Mouse (Mus musculus) Patski (cell line): ENCODE data around the gene Dgkq. TPM values are rescaled to one million over a fixed set of nuclear protein-coding genes. Genes with fewer than 3 reads are reported as not detected.

Experiments used
- ATAC-seq: fragments of 100-300 bp; one replicate; pipeline ENCODE4 v1.8.0; 2021
- CTCF ChIA-PET: fragments of 350-600 bp; sonication (Branson Sonifier 250); formaldehyde crosslinking; loops from one replicate; lab custom pipeline; 2022; ENCODE audit warnings: inconsistent platforms; lab: Charles Lee
- POLR2A ChIA-PET: fragments of 350-600 bp; sonication (Branson Sonifier 250); formaldehyde crosslinking; loops from one replicate; lab custom pipeline; 2022; ENCODE audit warnings: antibody characterized with exemption, inconsistent platforms; lab: Charles Lee
- DNase-seq: peaks from one replicate; pipeline ENCODE4 v3.0.0-alpha.2; 2011; ENCODE audit warnings: low read depth, low spot score
- H3K27me3 ChIP-seq: fragments of 371-371 bp; one replicate; pipeline ENCODE4 v1.5.1; 2021
- CTCF ChIP-seq: fragments of 100-300 bp; IDR thresholded peaks from one replicate; pipeline ENCODE4 v1.5.1; 2021
- in situ Hi-C: fragments of 300-500 bp; cut with MboI; formaldehyde crosslinking; loops from 3 replicates; pipeline ENCODE4 v1.11.1; 2018; ENCODE audit warnings: low pct_unique_long_range_greater_than_20kb, mixed read lengths
- polyA plus RNA-seq: library from polyadenylated mRNA; unstranded; gene quantifications from one replicate; pipeline ENCODE4 v1.2.3, GENCODE M21; 2021

The Dgkq gene
- polyA plus RNA-seq, 1 experiment from 2014 or later: 29.8 TPM

DNA sequence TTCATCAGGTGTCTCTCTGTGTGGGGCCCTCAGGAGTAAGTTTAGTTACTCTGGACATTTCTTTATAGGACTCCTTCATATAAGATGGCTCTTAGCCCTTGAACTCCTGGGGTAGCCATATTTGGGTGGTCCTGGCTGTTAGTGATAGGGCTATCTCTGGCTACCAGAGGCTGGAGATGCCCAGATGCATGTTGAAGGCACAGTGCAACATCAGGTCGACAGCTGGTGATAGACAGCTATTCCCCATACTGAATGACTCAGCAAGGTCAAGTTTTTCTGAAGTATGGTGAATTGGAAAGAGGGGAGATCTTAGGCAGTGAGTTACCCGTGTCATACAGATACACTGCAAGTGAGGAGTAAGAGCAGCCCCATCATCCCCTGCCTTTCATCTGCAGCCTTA lies 38.3 kb upstream of the Dgkq start:
- in situ Hi-C loops: no loop called here
- no peak for ATAC-seq
- H3K27me3 ChIP-seq: no peaks in the 10 kb centered on the region
- no peak for DNase-seq
- TF ChIP-seq CTCF: no peak
- ChIA-PET POLR2A (interaction anchor here (1.0 to 1.1 kb wide), 2 partner anchors 8 to 12 kb away, joined by 3 read pairs; no protein-coding TSS in a partner anchor), CTCF (interaction anchor here (1.4 to 3.6 kb wide), 3 partner anchors 10 to 17 kb away, joined by 4 to 18 read pairs (median 4); no protein-coding TSS in a partner anchor)

DNA sequence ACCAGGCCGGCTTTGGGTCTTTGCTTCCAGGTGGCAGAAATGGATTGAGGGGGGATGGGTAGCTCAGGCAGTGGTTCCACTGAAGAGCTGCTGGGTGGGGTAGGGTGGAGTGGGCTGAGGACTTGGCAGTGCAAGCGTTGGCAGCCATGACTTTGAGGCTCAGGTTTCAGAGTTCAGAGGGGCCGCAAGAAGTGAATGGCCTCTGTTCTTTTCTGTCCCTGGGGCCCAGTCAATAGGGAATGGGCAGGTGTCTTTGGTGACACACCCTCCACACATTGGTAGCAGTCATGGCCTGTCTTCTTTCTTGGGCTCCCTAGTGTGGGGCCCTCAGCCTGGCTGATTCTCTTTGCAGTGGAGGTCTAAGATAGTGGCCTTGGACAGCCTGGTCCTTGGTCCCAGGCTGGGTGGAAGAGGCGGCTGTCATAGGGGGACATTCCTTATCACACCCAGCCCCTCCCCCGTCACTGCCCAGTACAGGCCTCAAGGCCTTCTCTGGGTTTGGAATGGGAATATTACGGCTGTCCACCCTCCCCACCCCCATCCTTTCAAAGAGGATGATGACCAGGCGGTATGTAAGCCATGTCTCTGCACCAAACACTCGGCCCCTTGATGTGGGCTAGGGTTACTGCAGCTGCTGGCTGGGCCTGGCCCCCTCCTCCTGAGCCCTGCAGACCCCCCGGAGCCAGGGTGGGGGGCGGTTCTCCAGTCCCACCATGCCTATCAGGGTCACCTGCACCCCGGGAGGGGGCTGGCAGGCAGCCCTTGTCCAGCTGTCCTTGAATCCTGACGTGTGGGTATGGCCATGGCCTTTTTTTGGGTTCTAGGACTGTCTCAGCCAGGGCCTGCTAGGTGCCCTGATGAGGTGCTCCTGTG lies 34.5 kb upstream of the Dgkq start:
- ChIA-PET CTCF (interaction anchor here (0.6 kb wide), 1 partner anchor 13 kb away, joined by 3 read pairs; no protein-coding TSS in a partner anchor), POLR2A (no interaction called here)
- no peaks in the 10 kb centered on the region for H3K27me3 ChIP-seq
- in situ Hi-C loops: no loop called here
- ATAC-seq (no peak), DNase-seq (no peak)
- TF ChIP-seq CTCF: no peak

DNA sequence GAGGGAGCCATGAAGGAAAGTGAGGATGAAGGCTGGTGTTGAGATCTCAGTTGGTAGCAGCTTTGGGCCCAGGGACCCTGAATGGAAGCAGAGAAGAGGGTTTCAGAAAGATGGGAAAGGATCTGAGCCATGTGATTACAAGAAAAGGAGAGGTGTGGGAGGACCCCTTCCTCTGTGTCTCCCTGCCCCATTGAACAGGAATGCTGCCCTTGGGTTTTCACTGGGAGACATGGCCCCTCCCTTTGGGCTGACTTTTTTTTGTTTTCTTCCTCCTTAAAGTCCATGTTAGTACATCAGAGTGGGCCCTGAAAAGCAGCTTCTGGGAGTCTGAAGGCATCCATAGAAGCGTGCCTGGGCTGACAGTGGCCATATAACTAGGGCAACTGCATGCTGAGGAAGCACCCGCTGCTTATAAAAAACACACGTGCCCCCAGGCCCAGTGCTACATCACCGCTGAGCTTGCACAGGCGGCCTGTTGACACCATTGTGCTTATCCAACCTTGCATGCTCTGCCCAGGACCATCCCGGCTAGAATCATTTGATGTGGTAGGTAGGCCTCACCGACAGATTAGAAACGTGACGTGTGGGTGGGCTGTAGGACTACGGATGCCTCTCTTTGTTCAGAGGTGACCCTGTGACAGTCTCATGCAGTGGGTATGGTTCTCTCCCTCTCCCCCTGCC lies 32.0 kb upstream of the Dgkq start:
- POLR2A ChIA-PET: interaction anchor here (1.4 kb wide), 1 partner anchor 9 kb away, joined by 3 read pairs; the partner anchor contains the start of gene Fgfrl1
- no peaks in the 10 kb centered on the region for H3K27me3 ChIP-seq
- CTCF ChIA-PET: no interaction called here
- no peak for ATAC-seq
- in situ Hi-C loops: no loop called here
- TF ChIP-seq CTCF: no peak
- DNase-seq: no peak

DNA sequence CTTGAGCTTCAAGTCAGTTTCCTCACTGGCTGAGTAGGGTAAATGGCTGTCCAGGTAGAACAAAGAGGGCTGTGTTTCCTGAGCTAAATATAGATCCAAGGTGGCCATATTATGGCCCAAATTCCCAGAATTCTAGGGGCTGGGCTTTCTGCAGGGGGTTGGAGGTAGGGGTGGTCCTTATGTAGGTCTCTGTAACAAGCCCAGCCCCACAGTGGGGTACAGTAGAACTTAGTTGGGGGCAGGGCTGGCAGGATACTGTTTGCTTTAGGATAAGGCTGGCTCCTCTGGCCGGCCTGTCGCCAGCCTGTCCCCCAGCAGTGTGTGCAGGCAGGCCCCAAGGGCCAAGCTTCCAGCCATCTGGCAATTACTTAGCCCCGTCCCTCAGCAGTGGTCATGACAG lies 30.9 kb upstream of the Dgkq start:
- no peak for ATAC-seq
- CTCF ChIA-PET: interaction anchor here (1.1 to 1.2 kb wide), 2 partner anchors 15 to 26 kb away, joined by 3 read pairs; no protein-coding TSS in a partner anchor

DNA sequence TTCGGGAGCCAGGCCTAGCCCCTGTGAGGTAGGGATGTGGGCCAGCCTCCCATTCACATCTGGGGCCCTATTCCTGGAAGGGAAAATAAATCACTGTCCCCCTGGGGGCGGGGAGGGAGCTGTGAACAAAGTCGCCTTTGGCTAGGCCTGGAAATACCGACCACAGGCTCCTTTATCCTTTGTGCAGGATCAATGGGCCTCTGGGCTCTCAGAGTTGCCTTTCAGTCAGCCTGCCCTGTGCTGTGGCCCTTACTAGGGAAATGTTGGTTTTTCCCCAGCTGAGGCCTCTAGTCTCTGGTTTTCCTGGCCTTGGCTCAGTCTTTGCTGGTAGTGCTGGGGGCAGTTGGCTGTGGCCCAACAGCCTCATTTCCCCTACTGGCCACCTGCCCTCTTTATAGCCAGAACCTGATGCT lies 27.9 kb upstream of the Dgkq start:
- no peaks in the 10 kb centered on the region for H3K27me3 ChIP-seq
- TF ChIP-seq CTCF: no peak
- POLR2A ChIA-PET: no interaction called here
- CTCF ChIA-PET: interaction anchor here (4.0 kb wide), 1 partner anchor 11 kb away, joined by 18 read pairs; no protein-coding TSS in a partner anchor
- in situ Hi-C loops: no loop called here
- no peak for ATAC-seq
- DNase-seq: no peak

More for the DNA sequence above, 30.9 kb upstream of the Dgkq start:
- no peaks in the 10 kb centered on the region for H3K27me3 ChIP-seq
- no peak for DNase-seq
- POLR2A ChIA-PET: interaction anchor here (0.9 kb wide), 1 partner anchor 8 kb away, joined by 3 read pairs; no protein-coding TSS in a partner anchor
- in situ Hi-C loops: no loop called here
- no peak for TF ChIP-seq CTCF

DNA sequence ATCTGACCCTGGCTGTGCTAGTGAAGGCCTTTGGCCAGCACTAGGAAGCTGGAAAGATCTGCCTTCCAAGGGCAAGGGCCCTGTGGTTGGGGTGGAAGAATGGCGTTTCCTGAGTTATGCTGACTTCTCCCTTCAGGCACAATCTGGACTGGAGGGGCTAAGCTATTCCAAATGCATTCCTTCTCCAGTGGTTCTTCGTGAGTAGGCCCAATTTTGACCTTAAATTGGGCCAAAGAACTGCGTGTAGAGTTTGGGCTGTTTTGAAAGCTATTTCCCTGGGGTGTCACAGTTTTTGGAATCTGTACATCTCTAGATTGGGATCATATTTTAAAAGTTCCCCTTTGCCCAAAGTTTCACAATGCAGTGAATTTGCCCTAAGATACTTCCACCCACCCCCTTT lies 27.1 kb upstream of the Dgkq start:
- no peaks in the 10 kb centered on the region for H3K27me3 ChIP-seq
- CTCF ChIA-PET: interaction anchor here (1.4 to 4.0 kb wide), 2 partner anchors 11 to 48 kb away, joined by 3 to 18 read pairs; no protein-coding TSS in a partner anchor
- POLR2A ChIA-PET: interaction anchor here (0.8 kb wide), 1 partner anchor 37 kb away, joined by 6 read pairs; no protein-coding TSS in a partner anchor
- no peak for ATAC-seq
- in situ Hi-C loops: no loop called here
- no peak for DNase-seq
- TF ChIP-seq CTCF: no peak

DNA sequence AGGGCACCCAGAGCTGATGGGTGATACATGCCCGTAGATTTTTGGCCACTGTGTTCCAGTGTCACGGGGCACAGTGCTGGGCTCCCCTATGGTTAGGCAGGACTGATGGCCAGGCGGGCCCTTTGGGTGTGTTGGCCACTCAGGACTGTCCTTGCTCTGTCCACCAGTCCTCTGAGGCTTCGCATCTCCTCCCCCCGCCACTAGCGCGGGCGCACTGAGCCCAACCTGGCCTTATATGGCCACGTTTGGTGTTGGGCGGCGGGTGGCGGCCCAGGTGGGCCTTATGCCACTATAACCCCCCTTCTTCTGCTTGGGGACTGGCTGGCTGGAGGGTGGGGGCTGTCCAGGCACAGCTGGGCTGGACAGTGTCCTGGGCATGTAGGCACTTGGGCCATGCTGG lies 26.4 kb upstream of the Dgkq start:
- ATAC-seq: no peak
- no peak for TF ChIP-seq CTCF
- no peaks in the 10 kb centered on the region for H3K27me3 ChIP-seq
- in situ Hi-C loops: no loop called here
- DNase-seq: no peak
- CTCF ChIA-PET: interaction anchor here (1.4 kb wide), 1 partner anchor 48 kb away, joined by 3 read pairs; no protein-coding TSS in a partner anchor
- POLR2A ChIA-PET: interaction anchor here (0.8 to 0.9 kb wide), 2 partner anchors 11 to 37 kb away, joined by 3 to 6 read pairs; no protein-coding TSS in a partner anchor

DNA sequence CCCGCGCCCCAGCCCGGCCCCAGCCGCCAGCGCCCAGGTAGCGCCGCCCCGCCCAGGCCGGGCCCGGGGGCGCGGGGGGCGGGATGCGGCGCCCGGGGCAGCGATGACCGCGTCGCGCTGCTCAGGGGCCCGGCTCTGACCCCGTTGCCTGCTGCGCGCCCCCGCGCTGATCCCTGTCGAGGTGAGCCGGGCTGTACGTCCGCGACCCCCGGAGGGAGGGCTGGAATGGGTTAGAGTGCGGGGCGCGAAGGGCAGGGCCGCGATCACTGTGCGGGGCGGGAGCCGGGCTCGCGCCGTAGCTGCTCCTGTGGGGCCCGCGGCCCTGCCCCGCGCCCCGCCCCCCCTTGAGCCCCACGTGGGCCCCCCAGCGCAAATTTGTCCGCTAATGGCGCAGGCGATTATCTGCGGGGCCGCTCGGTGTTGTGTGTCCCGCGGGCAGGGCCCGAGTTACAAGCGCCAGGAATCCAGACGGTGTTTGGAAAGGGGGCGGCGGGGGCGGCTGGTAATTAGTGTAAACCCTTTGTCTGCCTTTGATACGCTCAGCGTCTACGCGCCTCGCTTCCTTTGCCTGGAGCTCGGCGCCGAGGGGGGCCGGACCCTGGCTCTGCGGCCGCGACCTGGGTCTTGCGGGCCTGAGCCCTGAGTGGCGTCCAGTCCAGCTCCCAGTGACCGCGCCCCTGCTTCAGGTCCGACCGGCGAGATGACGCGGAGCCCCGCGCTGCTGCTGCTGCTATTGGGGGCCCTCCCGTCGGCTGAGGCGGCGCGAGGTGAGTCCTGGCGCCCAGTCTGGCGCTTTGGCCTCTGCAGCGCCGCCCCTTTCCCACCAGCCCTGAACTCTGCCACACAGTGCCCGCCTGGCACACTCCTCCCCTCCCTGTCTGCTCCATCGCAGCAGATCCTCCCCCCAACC lies 25.1 kb upstream of the Dgkq start:
- TF ChIP-seq CTCF: no peak
- DNase-seq: no peak
- ChIA-PET POLR2A (interaction anchor here (0.7 to 1.6 kb wide), 3 partner anchors 24 to 32 kb away, joined by 3 to 5 read pairs (median 3); no protein-coding TSS in a partner anchor), CTCF (interaction anchor here (1.3 to 4.6 kb wide), 3 partner anchors 24 to 32 kb away, joined by 4 to 30 read pairs (median 5); no protein-coding TSS in a partner anchor)
- H3K27me3 ChIP-seq: no peaks in the 10 kb centered on the region
- in situ Hi-C loops: no loop called here
- peak; percentile 40 for ATAC-seq

DNA sequence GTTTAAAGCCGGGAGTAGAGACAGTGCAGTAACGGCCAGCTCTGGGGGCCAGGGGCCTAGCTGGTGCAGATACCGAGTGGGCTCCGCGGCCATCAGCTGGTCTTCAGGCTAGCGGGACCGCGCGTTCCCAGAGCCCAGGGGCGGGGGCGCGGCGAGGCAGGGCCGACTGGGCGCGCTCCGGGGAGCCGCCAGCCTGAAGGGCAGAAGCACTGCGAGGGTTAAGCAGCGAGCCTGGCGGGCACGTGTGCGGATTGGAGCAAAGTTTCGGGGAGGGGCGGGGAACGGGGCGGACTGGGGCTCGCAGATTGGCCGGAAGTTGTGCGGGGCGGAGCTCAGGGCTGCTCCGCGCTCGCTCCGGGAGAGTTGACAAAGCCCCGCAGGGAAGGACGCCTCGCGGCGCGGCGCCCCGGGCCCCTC lies 24.4 kb upstream of the Dgkq start:
- POLR2A ChIA-PET: interaction anchor here (1.0 to 1.6 kb wide), 4 partner anchors 23 to 34 kb away, joined by 3 to 5 read pairs (median 4); no protein-coding TSS in a partner anchor
- TF ChIP-seq CTCF: no peak
- in situ Hi-C loops: no loop called here
- no peaks in the 10 kb centered on the region for H3K27me3 ChIP-seq
- peak; percentile 73 for DNase-seq
- CTCF ChIA-PET: interaction anchor here (0.6 to 4.6 kb wide), 6 partner anchors 19 to 37 kb away, joined by 3 to 30 read pairs (median 4); partner anchors contain the start of gene Dgkq
- ATAC-seq: peak; percentile 97
